Mouse (Mus musculus) heart, adult 9 months (tissue): ENCODE measurements around the gene Cys1.

Source experiments
- DNase-seq, 2 experiments: peaks; one replicate each; pipeline ENCODE4 v3.0.0; 2022; ENCODE audit warnings: low spot score in 2 of 2

The Cys1 gene

GRCm38 (mm10) chr12:24697484-24698204, 16.0 kb upstream of the Cys1 start:
- no peak for DNase-seq

- peak; percentile 85 for DNase-seq
Observed at GRCm38 (mm10) chr12:24696500-24697483, 15.2 kb upstream of the Cys1 start.

GRCm38 (mm10) chr12:24690351-24690750, 8.7 kb upstream of the Cys1 start:
- no peak for DNase-seq

- no peak for DNase-seq
Observed at GRCm38 (mm10) chr12:24686696-24687346, 5.2 kb upstream of the Cys1 start.

- no peak for DNase-seq
Observed at GRCm38 (mm10) chr12:24686038-24686695, 4.6 kb upstream of the Cys1 start.

- no peak for DNase-seq
Observed at GRCm38 (mm10) chr12:24683461-24683860, 1.8 kb upstream of the Cys1 start.

- peak; percentile 66 to 68 for DNase-seq
Observed at GRCm38 (mm10) chr12:24682563-24682962, 950 bp upstream of the Cys1 start.

- peak in 1 of 2 experiments; percentile 21 for DNase-seq
Observed at GRCm38 (mm10) chr12:24680492-24681285, 924 bp downstream of the Cys1 start.

- DNase-seq = peak; percentile 86
Observed at GRCm38 (mm10) chr12:24680096-24680491, 1.5 kb downstream of the Cys1 start.

GRCm38 (mm10) chr12:24662131-24662530, 19.5 kb downstream of the Cys1 start:
- DNase-seq = no peak

- DNase-seq = no peak
Observed at GRCm38 (mm10) chr12:24661100-24661499, 20.5 kb downstream of the Cys1 start.

- DNase-seq = no peak
Observed at GRCm38 (mm10) chr12:24659923-24660322, 21.7 kb downstream of the Cys1 start.

GRCm38 (mm10) chr12:24658998-24659397, 22.6 kb downstream of the Cys1 start:
- no peak for DNase-seq

- no peak for DNase-seq
Observed at GRCm38 (mm10) chr12:24656436-24656835, 25.2 kb downstream of the Cys1 start.

- DNase-seq = no peak
Observed at GRCm38 (mm10) chr12:24654065-24654862, 27.3 kb downstream of the Cys1 start.

- DNase-seq = peak; percentile 96 to 97
Observed at GRCm38 (mm10) chr12:24651642-24652342, 29.8 kb downstream of the Cys1 start.

GRCm38 (mm10) chr12:24651063-24651557, 30.5 kb downstream of the Cys1 start, which contains the start of gene Klf11:
Klf11 (plus strand) TSS chr12:24651274.
- DNase-seq = peak; percentile 98

GRCm38 (mm10) chr12:24650415-24651062, 31.1 kb downstream of the Cys1 start:
- DNase-seq = peak in 1 of 2 experiments; percentile 32
